Mouse (Mus musculus) olfactory bulb, adult 2 months (tissue): ENCODE data around the gene Gm9887. TPM values are rescaled to one million over a fixed set of nuclear protein-coding genes. Genes with fewer than 3 reads are reported as not detected.

Experiments used
- H3K27ac ChIP-seq: fragments of 200-500 bp; 2 replicates; pipeline ENCODE4 v1.5.1; 2012; ENCODE audit warnings: low read depth, low read length; ENCODE audit not compliant: insufficient read depth
- H3K4me1 ChIP-seq: fragments of 200-500 bp; 2 replicates; pipeline ENCODE4 v1.6.1; 2012; ENCODE audit warnings: low read length; ENCODE audit not compliant: control insufficient read depth, insufficient read depth
- H3K4me3 ChIP-seq: fragments of 200-500 bp; 2 replicates; pipeline ENCODE4 v1.5.1; 2012; ENCODE audit warnings: mild to moderate bottlenecking, low read depth, low read length, moderate library complexity; ENCODE audit not compliant: insufficient read depth
- CTCF ChIP-seq: fragments of 200-500 bp; IDR thresholded peaks from 2 replicates; pipeline ENCODE4 v1.5.1; 2012; ENCODE audit warnings: low read depth, mild to moderate bottlenecking, low read length, moderate library complexity; ENCODE audit not compliant: insufficient read depth
- POLR2A ChIP-seq: fragments of 200-500 bp; IDR thresholded peaks from 2 replicates; pipeline ENCODE4 v1.6.1; 2012; ENCODE audit warnings: mild to moderate bottlenecking, low read depth, low read length, moderate library complexity; ENCODE audit not compliant: insufficient read depth
- WGBS: fragments of 180-500 bp; shearing (Covaris S2); methylation state at CpG from one replicate; pipeline ENCODE4 v1.1.7; 2018; 5-methylcytosine and 5-hydroxymethylcytosine counted together
- polyA plus RNA-seq: library from polyadenylated mRNA; stranded (reverse); fragments of >200 nt; gene quantifications from 2 replicates; pipeline ENCODE4 v1.2.4, GENCODE M21; 2012; ENCODE audit warnings: low replicate concordance; ENCODE audit not compliant: missing spikeins, insufficient read depth, insufficient read length

The Gm9887 gene
- polyA plus RNA-seq, 1 experiment: not detected

DNA sequence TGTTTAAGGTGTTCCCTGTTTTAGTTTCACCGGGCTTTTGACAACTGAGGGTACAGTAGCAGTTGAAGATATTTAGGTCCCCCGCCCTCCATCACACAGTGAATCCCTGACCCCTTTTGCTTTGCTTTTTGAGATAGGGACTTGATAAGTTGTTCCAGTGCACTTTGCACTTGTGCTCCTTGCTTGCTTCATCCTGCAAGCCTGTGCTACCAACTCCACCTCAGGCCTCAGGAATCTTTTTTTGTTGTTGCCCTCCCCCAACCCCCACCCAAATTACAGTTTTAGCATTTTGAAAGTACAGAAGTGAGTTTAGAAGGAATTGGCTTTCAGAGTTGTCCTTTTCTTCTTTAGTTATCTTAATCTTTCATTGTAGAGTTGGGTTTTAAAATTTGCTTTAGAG is 3.9 kb upstream of the Gm9887 start:
- Histone ChIP-seq H3K4me3 (no peak overlapping the region), H3K4me1 (peaks cover 12% of the 10 kb centered on the region), H3K27ac (no peak overlapping the region)
- no peak for TF ChIP-seq POLR2A
- no peak for TF ChIP-seq CTCF
- WGBS: 87% methylated on average over 2 of the region's 2 CpGs

DNA sequence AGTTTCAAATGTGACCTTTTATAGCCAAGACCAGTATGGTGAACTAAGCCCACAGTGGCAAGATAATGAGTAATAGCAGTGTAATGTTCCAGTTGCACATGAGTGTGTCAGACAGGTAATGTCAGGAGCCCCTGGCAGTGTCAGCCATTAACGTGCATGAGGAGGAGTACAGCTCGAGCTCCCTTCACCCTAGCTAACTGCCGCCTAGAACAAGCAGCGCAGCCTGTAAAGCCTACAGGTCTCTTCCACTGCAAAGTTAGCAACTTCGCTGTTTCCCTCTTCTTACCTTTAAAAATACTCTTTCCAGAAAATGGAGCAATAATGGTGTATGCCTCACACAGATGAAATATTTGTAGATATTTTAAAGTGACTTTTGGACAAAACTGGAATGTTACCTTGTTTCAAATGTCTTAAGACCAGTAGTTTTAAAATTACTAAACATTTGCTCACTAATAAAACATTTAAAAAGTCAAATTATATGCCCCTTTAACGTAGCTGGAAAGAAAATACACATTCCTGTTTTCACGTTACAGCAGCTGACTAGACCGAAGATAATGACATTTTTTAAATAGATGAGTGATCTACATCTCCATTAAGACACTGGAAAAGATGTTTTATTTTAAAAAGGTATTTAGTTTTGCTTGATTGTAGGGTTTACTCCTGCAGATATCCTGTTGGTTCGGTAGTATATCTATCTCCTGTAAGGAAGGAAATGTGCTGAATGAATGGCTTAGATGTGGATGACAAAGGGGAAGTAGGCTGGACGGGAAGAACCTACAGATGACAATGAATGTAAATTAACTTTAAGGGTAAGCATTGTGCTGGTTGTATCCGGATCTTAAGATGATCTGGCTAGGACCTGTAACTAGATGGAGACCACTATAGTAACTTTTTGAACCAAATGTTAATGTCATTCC is 1.9 kb upstream of the Gm9887 start:
- peak overlapping the region; percentile 6; the same call in 1 of the 2 replicates for H3K4me3 ChIP-seq
- 29% methylated on average over 11 of the region's 11 CpGs for WGBS
- no peak overlapping the region for H3K27ac ChIP-seq
- TF ChIP-seq POLR2A (no peak), CTCF (no peak)
- peaks cover 13% of the 10 kb centered on the region for H3K4me1 ChIP-seq

GRCm38 (mm10) chr12:69372731-69373331 is 573 bp upstream of the Gm9887 start:
- no peak for TF ChIP-seq CTCF
- no peak for TF ChIP-seq POLR2A
- Histone ChIP-seq H3K4me1 (peaks cover 13% of the 10 kb centered on the region), H3K4me3 (peak overlapping the region; percentile 67), H3K27ac (peak overlapping the region; percentile 62)
- under 1% methylated on average over 42 of the region's 42 CpGs for WGBS

DNA sequence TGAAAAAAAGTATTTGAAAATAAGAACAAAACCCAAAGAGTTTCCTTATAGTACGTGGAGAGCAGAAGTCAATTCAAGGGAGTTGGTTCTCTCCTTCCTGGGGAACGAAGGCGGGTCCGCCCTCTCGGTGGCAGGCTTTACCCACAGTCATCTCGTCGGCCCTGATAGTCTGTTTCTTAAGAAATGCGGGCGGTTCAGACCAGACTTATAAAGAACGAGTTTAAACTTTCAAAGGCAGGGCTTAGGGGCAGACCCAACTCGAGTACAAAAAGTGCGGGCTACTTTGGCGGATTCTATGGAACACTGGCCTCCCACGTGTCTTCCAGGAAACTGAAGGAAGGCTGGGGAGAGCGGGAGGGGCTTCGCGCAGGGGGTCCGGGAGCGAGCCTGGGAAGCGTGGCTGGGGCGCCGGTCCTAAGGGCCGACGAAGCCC is 821 bp downstream of the Gm9887 start:
- Histone ChIP-seq H3K4me1 (peaks cover 13% of the 10 kb centered on the region), H3K27ac (peak overlapping the region; percentile 53; the same call in 1 of the 2 replicates), H3K4me3 (peak overlapping the region; percentile 67)
- TF ChIP-seq CTCF (0 out of 2 replicates have a peak, but pooled peaks have one; percentile 20), POLR2A (no peak)
- 0% methylated on average over 24 of the region's 24 CpGs for WGBS

DNA sequence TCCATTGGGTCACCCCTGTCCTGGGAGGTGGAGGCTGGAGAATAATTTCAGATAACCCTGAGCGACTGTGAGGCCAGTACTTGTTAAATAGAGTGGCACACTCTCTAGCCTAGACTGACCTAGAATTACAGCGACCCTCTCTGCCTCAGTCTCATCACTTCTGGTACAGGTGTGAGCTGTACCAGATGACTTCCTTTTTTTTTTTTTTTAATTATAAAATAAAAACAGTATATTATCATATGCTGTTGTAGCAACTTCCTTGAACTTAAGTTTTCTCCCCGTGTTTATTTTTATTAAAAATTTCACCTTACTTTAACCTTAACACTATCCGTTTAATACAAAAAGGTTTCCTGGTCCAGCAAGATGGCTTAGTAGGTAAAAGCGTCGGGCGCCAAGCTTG is 1.3 kb downstream of the Gm9887 start:
- 16% methylated on average over 7 of the region's 7 CpGs for WGBS

DNA sequence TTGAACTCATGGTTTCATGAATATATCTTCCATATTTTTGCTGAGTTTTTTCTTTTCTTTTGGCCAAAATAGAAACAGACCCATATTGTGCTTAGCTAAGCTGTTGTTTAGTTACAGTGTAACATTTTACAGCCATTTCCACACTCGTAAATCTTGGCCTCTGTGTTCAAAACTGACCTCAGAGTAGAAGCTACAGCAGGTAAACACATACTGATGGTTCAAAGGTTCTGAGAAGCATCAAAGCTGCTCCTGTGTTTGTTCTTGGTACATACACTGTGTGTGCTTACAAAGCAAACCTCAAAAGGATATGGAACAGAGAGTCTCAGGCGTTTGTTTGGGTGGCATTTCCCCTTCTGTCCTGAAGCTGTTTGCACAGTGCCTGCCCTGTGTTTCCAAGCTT is 4.7 kb downstream of the Gm9887 start:
- Histone ChIP-seq H3K4me3 (no peak overlapping the region), H3K27ac (no peak overlapping the region), H3K4me1 (peaks cover 7% of the 10 kb centered on the region; the same call in 1 of the 2 replicates)
- 87% methylated on average over 2 of the region's 2 CpGs for WGBS
- TF ChIP-seq POLR2A (no peak), CTCF (no peak)

More for the DNA sequence above, 1.3 kb downstream of the Gm9887 start:
- peak overlapping the region; percentile 67; the same call in 1 of the 2 replicates for H3K4me3 ChIP-seq
- H3K4me1 ChIP-seq: peaks cover 10% of the 10 kb centered on the region; the same call in 1 of the 2 replicates
- H3K27ac ChIP-seq: 0 out of 2 replicates have a peak overlapping the region, but pooled peaks have one; percentile 53
- TF ChIP-seq POLR2A (no peak), CTCF (no peak)

- Histone ChIP-seq H3K4me3 (no peak overlapping the region), H3K4me1 (peaks cover 7% of the 10 kb centered on the region; the same call in 1 of the 2 replicates), H3K27ac (no peak overlapping the region)
- TF ChIP-seq CTCF (no peak), POLR2A (no peak)
These were observed 5.8 kb downstream of the Gm9887 start for GRCm38 (mm10) chr12:69366424-69366823.

GRCm38 (mm10) chr12:69365757-69366156 is 6.5 kb downstream of the Gm9887 start:
- Histone ChIP-seq H3K4me3 (no peak overlapping the region), H3K4me1 (peaks cover 3% of the 10 kb centered on the region; the same call in 1 of the 2 replicates), H3K27ac (no peak overlapping the region)
- TF ChIP-seq POLR2A (no peak), CTCF (no peak)
- 85% methylated on average over 7 of the region's 7 CpGs for WGBS
